Mouse (Mus musculus) liver, postnatal 0 days (tissue): ENCODE data around the gene Samd14.

Experiments
- CTCF ChIP-seq: sonication (generic); IDR thresholded peaks from 2 replicates; pipeline ENCODE4 v1.5.1; 2016; ENCODE audit warnings: antibody characterized with exemption, low read depth
- EP300 ChIP-seq: IDR thresholded peaks from 2 replicates; pipeline ENCODE4 v1.6.1; 2016; ENCODE audit warnings: antibody characterized with exemption, low read depth, mild to moderate bottlenecking

- no peak for TF ChIP-seq CTCF
- TF ChIP-seq EP300: no peak
These were observed 16.7 kb upstream of the Samd14 start for GRCm38 (mm10) chr11:94992754-94993606.
